Mouse (Mus musculus): ENCODE measurements at regions not wholly inside any gene's neighbourhood (a gene's known extent, or its start where the extent isn't known, plus 50 kb on each side); places are given as distances from the start of the nearest gene placed in this dataset.

- H3K27me3 ChIP-seq (ENCODE audit: insufficient read depth, low read length): no peaks in the 10 kb centered on the region
- H3K4me3 ChIP-seq (ENCODE audit: low read depth, low read length): no peak overlapping the region
- H3K9me3 ChIP-seq (replicated peaks): no peaks in the 10 kb centered on the region
- no peaks in the 10 kb centered on the region for H3K36me3 ChIP-seq (replicated peaks)
- no peak for ATAC-seq (ENCODE audit: extremely low read depth, insufficient number of reproducible peaks, low FRiP score, poor library complexity, severe bottlenecking)
- no peak for DNase-seq (ENCODE audit: low spot score)
- TF ChIP-seq CTCF (IDR thresholded peaks at IDR 0.05; ENCODE audit: low read depth, low read length): no peak
- TF ChIP-seq TAL1 (conservative IDR thresholded peaks at IDR 0.05; ENCODE audit: low read depth, low read length): no peak
- no peak for TF ChIP-seq GATA2 (IDR thresholded peaks at IDR 0.05; ENCODE audit: borderline replicate concordance, low read depth, low read length)
- no peak for TF ChIP-seq GATA1 (IDR thresholded peaks at IDR 0.05; ENCODE audit: borderline replicate concordance, low read length)
- no peak for TF ChIP-seq POLR2AphosphoS5 (IDR thresholded peaks at IDR 0.05; ENCODE audit: insufficient replicate concordance, low read depth, low read length)
- no peaks in the 10 kb centered on the region for H3K4me1 ChIP-seq (ENCODE audit: insufficient read depth, low read depth, low read length)
Measured at GRCm38 (mm10) chr13:84805190-84805589, 384.0 kb upstream of the Ccnh start.

GRCm38 (mm10) chr13:84809605-84810004, 379.6 kb upstream of the Ccnh start:
- H3K27me3 ChIP-seq (ENCODE audit: insufficient read depth, low read length): no peaks in the 10 kb centered on the region
- H3K9me3 ChIP-seq (replicated peaks): no peaks in the 10 kb centered on the region
- H3K36me3 ChIP-seq (replicated peaks): no peaks in the 10 kb centered on the region
- no peak for ATAC-seq (ENCODE audit: extremely low read depth, insufficient number of reproducible peaks, low FRiP score, poor library complexity, severe bottlenecking)
- no peak for TF ChIP-seq GATA2 (IDR thresholded peaks at IDR 0.05; ENCODE audit: borderline replicate concordance, low read depth, low read length)
- TF ChIP-seq TAL1 (conservative IDR thresholded peaks at IDR 0.05; ENCODE audit: low read depth, low read length): no peak
- no peak for TF ChIP-seq GATA1 (IDR thresholded peaks at IDR 0.05; ENCODE audit: borderline replicate concordance, low read length)
- DNase-seq (ENCODE audit: low spot score): no peak
- H3K4me1 ChIP-seq (ENCODE audit: insufficient read depth, low read depth, low read length): no peaks in the 10 kb centered on the region
- H3K4me3 ChIP-seq (ENCODE audit: low read depth, low read length): no peak overlapping the region
